Mouse (Mus musculus) liver, embryonic 14.5 days (tissue): ENCODE results near the gene Il11ra1. TPM values are rescaled to one million over a fixed set of nuclear protein-coding genes. Genes with fewer than 3 reads are reported as not detected.

Experiments used
- ATAC-seq: fragments of 200-750 bp; cut with Nextera tagmentation; 2 replicates; pipeline ENCODE4 v1.8.0; 2017; ENCODE audit warnings: moderate number of reproducible peaks, mild to moderate bottlenecking, moderate library complexity; ENCODE audit not compliant: insufficient read depth
- DNase-seq, 3 experiments: peaks; one replicate each; pipeline ENCODE4 v3.0.0-alpha.2; 2012 to 2013; ENCODE audit warnings: low read depth in 3 of 3, low spot score in 3 of 3
- H3K27ac ChIP-seq: fragments of 300-500 bp; sonication (generic); 2 replicates; pipeline ENCODE4 v1.5.1; 2014; ENCODE audit warnings: moderate library complexity, mild to moderate bottlenecking, control low read depth, inconsistent platforms
- H3K27me3 ChIP-seq: fragments of 300-500 bp; sonication (generic); 2 replicates; pipeline ENCODE4 v1.6.1; 2014; ENCODE audit warnings: mild to moderate bottlenecking, low read length, moderate library complexity; ENCODE audit not compliant: control insufficient read depth, insufficient read depth
- H3K36me3 ChIP-seq: fragments of 300-500 bp; sonication (generic); replicated peaks from 2 replicates; pipeline ENCODE4 v1.6.1; 2014; ENCODE audit warnings: low read depth; ENCODE audit not compliant: control insufficient read depth, insufficient read depth
- H3K4me1 ChIP-seq, 2 experiments: fragments of 200-500 bp in 1 of 2; fragments of 300-500 bp in 1 of 2; sonication (generic) in 1 of 2; replicated peaks; 2 replicates each; pipeline ENCODE4 v1.6.1; 2012 to 2014; ENCODE audit warnings: antibody characterized with exemption in 1 of 2, inconsistent platforms in 1 of 2, low read length in 1 of 2; ENCODE audit not compliant: control insufficient read depth in 2 of 2, insufficient read depth in 2 of 2
- H3K4me2 ChIP-seq: fragments of 300-500 bp; sonication (generic); 2 replicates; pipeline ENCODE4 v1.6.1; 2014; ENCODE audit warnings: low read depth, mild to moderate bottlenecking, control low read depth, moderate library complexity
- H3K4me3 ChIP-seq, 2 experiments: fragments of 200-500 bp in 1 of 2; fragments of 300-500 bp in 1 of 2; sonication (generic) in 1 of 2; 2 replicates each; pipeline ENCODE4 v1.5.1; 2012 to 2014; ENCODE audit warnings: low read depth in 2 of 2, low read length in 2 of 2, mild to moderate bottlenecking in 2 of 2, control low read depth in 1 of 2, inconsistent platforms in 1 of 2, moderate library complexity in 1 of 2; ENCODE audit not compliant: insufficient read depth in 1 of 2
- H3K9ac ChIP-seq: fragments of 300-500 bp; sonication (generic); replicated peaks from 2 replicates; pipeline ENCODE4 v1.6.1; 2014; ENCODE audit warnings: mild to moderate bottlenecking, control low read depth, moderate library complexity
- H3K9me3 ChIP-seq: fragments of 300-500 bp; sonication (generic); 2 replicates; pipeline ENCODE4 v1.6.1; 2016; ENCODE audit warnings: low read length, mixed read lengths; ENCODE audit not compliant: control insufficient read depth
- CTCF ChIP-seq: IDR thresholded peaks from 2 replicates; pipeline ENCODE4 v1.5.1; 2016; ENCODE audit warnings: antibody characterized with exemption, low read depth, control low read depth
- EP300 ChIP-seq: IDR thresholded peaks from 2 replicates; pipeline ENCODE4 v1.6.1; 2016; ENCODE audit warnings: antibody characterized with exemption, low read depth
- WGBS: fragments of 180-500 bp; shearing (Covaris S2); extraction: QIAGEN DNeasy Blood & Tissue Kit; methylation state at CpG from one replicate; pipeline ENCODE4 v1.1.7; 2014; ENCODE audit not compliant: insufficient replicate concordance; 5-methylcytosine and 5-hydroxymethylcytosine counted together
- polyA plus RNA-seq, 2 experiments: library from polyadenylated mRNA; depleted of rRNA in 1 of 2; stranded (reverse) in 1 of 2; unstranded in 1 of 2; fragments of >200 nt; fragmentation: Nextera tagmentation in 1 of 2; extraction: Ambion mirVana in 1 of 2; gene quantifications; 2 replicates each; pipeline versions ENCODE4 v1.2.1 to v1.2.3; 2012 to 2014

Il11ra1 gene
- polyA plus RNA-seq, 2 experiments = 13.9 to 23.8 TPM

GRCm38 (mm10) chr4:41664533-41664932, 35.3 kb upstream of the Il11ra1 start:
- no peaks in the 10 kb centered on the region for H3K36me3 ChIP-seq
- H3K9ac ChIP-seq = no peak overlapping the region
- no peak for ATAC-seq
- WGBS = 9% methylated on average over 7 of the region's 7 CpGs
- TF ChIP-seq EP300 = no peak
- H3K9me3 ChIP-seq = no peaks in the 10 kb centered on the region
- H3K4me1 ChIP-seq = peaks cover 0 to 2% of the 10 kb centered on the region in 2 experiments; a peak in 2 of 4 replicates
- H3K27me3 ChIP-seq = no peaks in the 10 kb centered on the region
- no peak for DNase-seq
- no peak overlapping the region for H3K27ac ChIP-seq
- no peak overlapping the region for H3K4me2 ChIP-seq
- no peak overlapping the region for H3K4me3 ChIP-seq

DNA sequence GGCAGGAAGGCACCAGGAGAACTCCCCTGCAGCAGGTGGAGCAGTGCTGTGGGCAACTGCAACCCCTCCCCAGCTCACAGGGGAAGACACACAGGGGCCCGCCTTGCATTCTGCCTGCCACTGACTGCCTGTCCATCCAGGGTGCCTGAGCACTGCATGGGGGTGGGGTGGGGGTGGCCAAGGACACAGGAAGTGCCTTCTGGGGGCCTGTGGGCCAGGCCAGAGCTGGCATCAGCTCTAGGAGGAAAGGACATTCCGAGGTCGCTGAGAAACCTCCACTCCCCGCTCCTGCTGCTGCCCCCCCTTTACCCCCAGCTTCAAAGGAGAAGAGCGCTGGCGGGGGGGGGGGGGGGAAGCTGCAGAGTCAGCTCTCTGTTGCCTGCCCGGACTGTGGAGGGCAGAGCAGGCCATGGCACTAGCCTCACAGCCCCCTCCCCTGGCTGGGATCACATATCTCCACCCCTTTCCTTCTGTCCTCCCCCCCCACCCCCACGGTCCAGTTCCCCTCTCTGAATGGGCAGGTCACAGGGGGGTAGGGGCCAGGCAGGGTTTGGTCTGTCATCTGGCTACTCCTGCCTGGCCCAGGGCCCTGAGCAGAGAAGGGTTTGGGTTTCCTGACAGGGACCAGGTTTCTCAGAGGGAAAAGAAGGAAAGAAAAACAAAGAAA, 34.6 kb upstream of the Il11ra1 start:
- DNase-seq (no peak), ATAC-seq (no peak)
- 9% methylated on average over 7 of the region's 8 CpGs for WGBS
- Histone ChIP-seq H3K4me2 (no peak overlapping the region), H3K27me3 (no peaks in the 10 kb centered on the region), H3K9me3 (no peaks in the 10 kb centered on the region), H3K4me3 (no peak overlapping the region), H3K9ac (no peak overlapping the region), H3K4me1 (peaks cover 0 to 2% of the 10 kb centered on the region in 2 experiments; a peak in 2 of 4 replicates), H3K27ac (no peak overlapping the region), H3K36me3 (no peaks in the 10 kb centered on the region)
- no peak for TF ChIP-seq CTCF
- no peak for TF ChIP-seq EP300

- Histone ChIP-seq H3K4me3 (no peak overlapping the region), H3K9me3 (no peaks in the 10 kb centered on the region), H3K36me3 (no peaks in the 10 kb centered on the region), H3K27me3 (no peaks in the 10 kb centered on the region), H3K4me1 (no peaks in the 10 kb centered on the region), H3K9ac (no peak overlapping the region), H3K27ac (no peak overlapping the region), H3K4me2 (no peak overlapping the region)
- TF ChIP-seq EP300 (no peak), CTCF (no peak)
- no peak for DNase-seq
- no peak for ATAC-seq
- WGBS = 65% methylated on average over 11 of the region's 11 CpGs
Observed at GRCm38 (mm10) chr4:41666646-41667045, 33.1 kb upstream of the Il11ra1 start.

GRCm38 (mm10) chr4:41670836-41671235, 29.0 kb upstream of the Il11ra1 start:
- Histone ChIP-seq H3K9me3 (no peaks in the 10 kb centered on the region), H3K4me3 (no peak overlapping the region), H3K27ac (no peak overlapping the region), H3K9ac (no peak overlapping the region), H3K27me3 (no peaks in the 10 kb centered on the region; the same call in 1 of the 2 replicates), H3K36me3 (no peaks in the 10 kb centered on the region), H3K4me1 (no peaks in the 10 kb centered on the region), H3K4me2 (no peak overlapping the region)
- DNase-seq (no peak), ATAC-seq (no peak)
- TF ChIP-seq CTCF = no peak
- no peak for TF ChIP-seq EP300
- 72% methylated on average over 18 of the region's 18 CpGs for WGBS

DNA sequence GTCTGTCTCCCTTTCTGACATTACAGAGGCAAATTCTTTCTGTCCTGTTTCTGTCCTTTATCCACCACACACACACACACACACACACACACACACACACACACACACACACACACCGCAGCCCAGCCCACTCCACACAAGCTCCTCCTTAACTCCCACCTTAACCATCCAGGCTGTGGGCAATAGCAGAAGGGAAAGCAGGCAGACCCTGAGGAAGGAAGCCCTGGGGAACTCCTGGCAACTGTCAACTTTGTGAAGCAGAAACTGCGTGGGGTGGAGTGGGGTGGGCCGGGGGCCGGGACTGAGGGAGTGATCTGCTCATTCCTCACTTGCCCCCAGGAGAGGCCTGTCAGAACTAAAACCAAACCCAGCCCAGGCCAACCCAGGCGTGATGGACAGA, 28.3 kb upstream of the Il11ra1 start:
- WGBS = 35% methylated on average over 5 of the region's 5 CpGs
- TF ChIP-seq EP300 = no peak
- no peak for TF ChIP-seq CTCF
- DNase-seq (no peak), ATAC-seq (no peak)
- H3K27ac ChIP-seq = no peak overlapping the region
- H3K36me3 ChIP-seq = no peaks in the 10 kb centered on the region
- no peaks in the 10 kb centered on the region for H3K4me1 ChIP-seq
- no peak overlapping the region for H3K4me3 ChIP-seq
- no peaks in the 10 kb centered on the region for H3K9me3 ChIP-seq
- H3K27me3 ChIP-seq = no peaks in the 10 kb centered on the region; the same call in 1 of the 2 replicates
- no peak overlapping the region for H3K9ac ChIP-seq
- H3K4me2 ChIP-seq = no peak overlapping the region
